Mouse (Mus musculus) naive thymus-derived CD4-positive, alpha-beta T cell, adult 2 months (primary cell): ENCODE data around the gene Slc22a20.
A peak's percentile ranks its signal among the peaks of the same experiment; 100 is the strongest.

Experiments used
- DNase-seq: peaks from one replicate; pipeline ENCODE4 v3.0.0-alpha.2; 2011; ENCODE audit warnings: low read depth

Gene Slc22a20

GRCm38 (mm10) chr19:5924713-5925093, 61.2 kb downstream of the Slc22a20 start, which contains the start of gene Cdc42ep2:
TSS of gene Cdc42ep2 (minus strand) at chr19:5924816.
- peak; percentile 93 for DNase-seq

- DNase-seq, result peak; percentile 88
Observed at GRCm38 (mm10) chr19:5923990-5924712, 61.8 kb downstream of the Slc22a20 start.

GRCm38 (mm10) chr19:5922963-5923362, 63.0 kb downstream of the Slc22a20 start:
- DNase-seq, result no peak

GRCm38 (mm10) chr19:5922119-5922942, 63.6 kb downstream of the Slc22a20 start:
- no peak for DNase-seq

GRCm38 (mm10) chr19:5921715-5922114, 64.2 kb downstream of the Slc22a20 start:
- DNase-seq, result no peak
